Mouse (Mus musculus) liver (tissue): ENCODE results near the gene Necab3.

Experiments used
- DNase-seq: peaks from one replicate; pipeline ENCODE4 v3.0.0-alpha.2; 2020; ENCODE audit warnings: mixed read lengths

Necab3 gene

GRCm38 (mm10) chr2:154558264-154559039 is at the start of gene Necab3:
Gene Necab3 (minus strand): TSS chr2:154558890.
- DNase-seq, result peak; percentile 77

DNA sequence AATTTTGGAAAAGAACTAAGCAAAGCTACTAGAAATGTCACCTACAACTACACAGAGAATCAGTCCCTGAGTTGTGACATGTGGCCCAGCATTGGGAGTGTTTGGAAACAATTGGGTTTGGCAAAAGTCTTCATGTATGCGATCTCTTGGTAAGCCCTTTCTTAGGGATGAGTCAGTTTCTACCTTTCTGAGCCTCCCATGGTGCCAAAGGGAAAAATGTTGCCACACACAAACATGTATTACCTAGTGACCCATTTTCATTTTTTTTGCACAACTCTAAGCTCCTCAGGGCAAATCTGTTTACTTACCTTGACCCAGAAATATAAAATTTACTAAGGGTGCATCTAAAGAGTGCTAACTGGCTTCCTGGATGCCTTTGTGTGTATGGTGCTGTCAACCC is 48.3 kb upstream of the Necab3 start:
- DNase-seq, result no peak

GRCm38 (mm10) chr2:154604156-154604555 is 45.5 kb upstream of the Necab3 start:
- no peak for DNase-seq

- peak; percentile 97 for DNase-seq
Observed at GRCm38 (mm10) chr2:154603638-154604153, 45.0 kb upstream of the Necab3 start, which contains the start of gene Pxmp4. Gene Pxmp4 (minus strand): TSS chr2:154603708.

GRCm38 (mm10) chr2:154603007-154603637 is 44.4 kb upstream of the Necab3 start:
- DNase-seq, result no peak

- DNase-seq, result no peak
Observed at GRCm38 (mm10) chr2:154601324-154601723, 42.6 kb upstream of the Necab3 start.

GRCm38 (mm10) chr2:154600586-154600985 is 41.9 kb upstream of the Necab3 start:
- DNase-seq, result no peak

DNA sequence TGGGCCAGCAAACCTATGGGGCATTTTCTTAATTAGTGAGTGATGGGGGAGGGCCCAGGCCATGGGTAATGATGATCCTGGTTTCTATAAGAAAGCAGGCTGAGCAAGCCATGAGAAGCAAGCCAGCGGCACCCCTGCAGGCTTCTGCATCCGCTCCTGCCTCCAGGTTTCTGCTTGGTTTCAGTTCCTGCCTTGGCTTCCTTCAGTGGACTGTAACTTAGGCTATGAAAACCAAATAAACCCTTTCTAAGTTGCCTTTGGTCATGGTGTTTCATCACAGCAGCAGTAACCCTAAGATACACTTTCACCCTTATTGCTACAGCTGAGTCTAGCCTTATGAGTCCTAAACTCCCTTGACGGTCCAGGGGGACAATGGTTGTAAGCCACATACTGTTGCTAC is 38.7 kb upstream of the Necab3 start:
- no peak for DNase-seq

GRCm38 (mm10) chr2:154595775-154596174 is 37.1 kb upstream of the Necab3 start:
- DNase-seq, result no peak

- DNase-seq, result peak; percentile 57
Observed at GRCm38 (mm10) chr2:154593025-154593424, 34.3 kb upstream of the Necab3 start.

DNA sequence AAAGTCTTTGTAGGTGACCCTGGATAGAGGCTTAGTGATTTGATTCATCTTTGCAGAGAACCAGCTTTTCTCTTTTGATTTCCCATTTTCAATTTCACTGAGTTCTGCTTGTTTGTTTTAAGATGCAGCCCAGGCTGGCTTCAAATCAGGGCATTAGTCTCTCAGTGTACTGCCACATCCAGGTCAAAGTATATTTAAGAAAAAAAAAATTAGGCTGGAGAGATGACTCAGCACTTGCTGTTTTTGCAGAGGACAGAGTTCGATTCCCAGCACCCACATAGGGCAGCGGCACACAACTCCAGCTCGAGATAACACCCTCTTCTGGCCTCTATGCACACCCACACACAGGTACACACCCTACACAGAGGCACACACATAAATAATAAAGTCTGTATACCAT is 32.5 kb upstream of the Necab3 start:
- DNase-seq, result no peak

GRCm38 (mm10) chr2:154589051-154589450 is 30.4 kb upstream of the Necab3 start:
- DNase-seq, result no peak

DNA sequence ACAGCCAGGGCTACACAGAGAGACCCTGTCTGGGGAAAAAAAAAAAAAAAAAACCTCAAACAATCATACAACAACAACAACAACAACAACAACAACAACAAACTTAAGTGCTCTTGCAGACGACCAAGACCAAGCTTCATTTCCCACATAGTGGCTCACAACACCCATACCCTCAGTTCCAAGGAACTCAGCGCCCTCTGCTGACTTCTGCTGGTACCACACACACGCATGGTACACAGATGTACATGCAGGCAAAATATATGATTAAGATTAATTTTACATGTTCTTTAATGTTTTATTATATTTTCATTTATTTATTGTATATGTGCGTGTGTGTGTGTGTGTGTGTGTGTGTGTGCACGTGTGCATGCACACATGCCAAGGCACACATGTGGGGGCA is 27.7 kb upstream of the Necab3 start:
- DNase-seq, result peak; percentile 74

DNA sequence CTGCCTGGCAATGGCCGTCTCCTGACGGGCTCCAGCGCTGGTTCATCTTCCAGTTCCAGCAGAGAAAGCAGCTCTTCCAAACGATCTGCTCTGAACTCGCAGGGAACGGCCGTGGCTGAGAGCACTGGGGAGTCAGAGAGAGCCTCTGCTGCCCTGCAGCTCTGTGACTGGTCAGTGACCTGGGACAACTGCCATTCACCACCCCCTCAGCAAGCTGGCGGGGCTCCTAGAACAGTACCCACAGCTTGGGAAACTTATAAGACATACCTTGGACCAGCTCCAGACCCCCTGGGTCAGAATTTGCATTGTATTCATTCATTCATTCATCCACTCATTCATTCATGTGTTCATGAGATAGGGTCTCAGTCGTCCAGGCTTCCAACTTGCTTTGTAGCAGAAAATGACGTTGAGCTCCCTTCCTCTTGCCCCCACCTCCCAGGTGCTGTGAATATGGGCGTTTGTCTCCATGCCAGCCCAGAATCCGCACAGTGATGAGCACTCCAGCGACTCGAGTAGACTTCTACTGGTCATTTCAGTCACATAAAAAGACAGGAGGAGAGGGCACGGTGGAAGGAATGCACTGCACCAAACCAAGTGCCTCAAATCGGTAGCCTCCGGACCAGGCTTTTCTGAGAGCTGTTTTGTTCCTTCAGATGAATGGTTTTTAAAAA is 26.4 kb upstream of the Necab3 start:
- no peak for DNase-seq

DNA sequence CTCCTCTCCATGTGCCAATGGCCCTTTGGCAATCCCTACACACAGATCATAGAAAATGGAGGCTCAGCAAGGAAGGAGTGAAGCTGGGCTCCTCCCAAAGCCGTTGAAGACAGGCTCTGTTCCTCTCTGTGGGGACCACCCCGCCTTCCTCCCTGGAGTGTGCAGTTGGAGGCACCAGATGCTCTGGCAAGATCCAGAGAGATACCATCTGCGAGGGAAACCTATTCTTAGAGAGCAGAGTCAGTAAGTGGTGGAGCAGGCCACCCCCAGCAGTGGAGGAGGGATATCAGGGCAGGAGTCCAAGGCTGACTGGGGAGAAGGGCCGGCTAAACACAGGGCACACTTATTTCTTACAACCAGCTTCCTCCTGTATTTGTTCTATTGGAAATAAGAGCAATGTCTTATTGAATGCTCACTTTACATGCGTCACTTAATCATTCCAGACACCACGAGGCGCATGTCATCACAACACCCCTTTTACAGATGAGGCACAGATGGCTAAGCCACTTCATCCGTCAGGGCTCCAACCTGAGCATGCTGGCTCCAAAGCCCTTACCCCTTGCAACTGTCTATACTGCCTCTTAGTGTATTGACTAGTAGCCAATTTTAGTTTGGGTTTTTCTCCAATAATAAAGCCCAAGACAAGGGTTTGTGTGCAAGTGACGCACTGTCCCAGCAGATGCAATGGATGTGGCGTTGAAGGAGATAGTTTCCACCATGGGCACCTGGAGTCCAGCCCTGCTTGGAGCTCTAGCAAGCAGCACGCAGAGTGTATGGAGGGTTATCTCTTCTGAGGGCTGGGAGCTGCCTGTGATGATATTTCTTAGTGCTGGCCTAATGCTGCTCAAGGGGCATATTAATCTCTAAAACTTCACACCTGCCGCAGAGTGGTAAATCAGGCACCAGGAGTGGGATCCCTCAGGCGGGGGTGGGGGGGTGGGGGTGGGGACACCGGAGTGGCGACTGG is 25.5 kb upstream of the Necab3 start:
- peak; percentile 44 for DNase-seq

DNA sequence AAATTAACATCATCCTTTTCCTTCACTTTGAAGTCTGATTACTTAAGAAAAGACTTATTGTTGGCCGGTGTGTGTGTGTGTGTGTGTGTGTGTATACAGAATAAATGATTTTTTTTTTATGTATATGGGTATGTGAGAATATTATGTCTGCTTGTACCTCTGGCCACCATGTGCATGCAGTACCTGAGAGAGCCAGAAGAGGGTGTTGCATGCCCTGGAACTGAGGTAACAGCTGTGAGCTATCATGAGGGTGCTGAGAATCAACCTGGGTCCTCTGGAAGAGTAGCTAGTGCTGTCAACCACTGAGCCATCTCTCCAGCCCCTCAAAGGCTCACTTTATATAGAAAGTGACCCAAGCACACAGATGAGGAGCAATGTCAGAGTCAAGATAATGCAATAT is 22.7 kb upstream of the Necab3 start:
- DNase-seq, result no peak

DNA sequence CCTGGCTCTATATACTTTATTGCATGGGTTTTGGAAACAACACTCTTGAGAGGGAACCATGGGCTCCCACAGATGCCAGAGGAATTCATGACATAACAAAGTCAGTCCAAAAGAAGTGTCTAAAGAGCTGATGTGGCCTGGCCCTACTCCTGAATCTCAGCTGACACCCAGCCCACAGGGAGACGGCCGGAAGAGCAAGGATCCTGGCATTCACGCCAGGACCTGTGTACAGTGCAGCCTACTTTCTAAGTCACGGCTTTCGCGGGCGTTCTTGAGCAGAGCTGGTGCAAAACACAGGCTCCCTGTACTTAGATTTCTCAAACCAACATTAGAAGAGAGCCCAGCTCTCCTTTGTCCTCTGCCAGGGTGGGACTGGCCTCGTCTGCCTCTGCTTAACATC is 21.9 kb upstream of the Necab3 start:
- no peak for DNase-seq

DNA sequence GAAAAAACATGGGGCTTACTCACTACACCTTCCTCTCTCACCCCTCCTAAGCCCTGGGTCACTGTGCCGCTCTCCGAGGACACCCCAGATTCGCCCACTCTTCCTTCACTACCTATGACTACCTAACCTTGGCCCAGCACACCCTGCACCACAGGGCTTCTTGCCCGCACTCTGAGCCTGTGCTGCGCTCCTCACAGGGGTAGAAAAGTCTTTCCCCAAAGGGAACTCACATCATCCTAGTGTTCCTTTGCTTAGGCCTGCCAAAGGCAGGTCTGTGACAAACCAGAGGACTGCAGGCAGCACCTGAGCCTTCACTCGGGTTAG is 19.0 kb upstream of the Necab3 start:
- DNase-seq, result no peak

DNA sequence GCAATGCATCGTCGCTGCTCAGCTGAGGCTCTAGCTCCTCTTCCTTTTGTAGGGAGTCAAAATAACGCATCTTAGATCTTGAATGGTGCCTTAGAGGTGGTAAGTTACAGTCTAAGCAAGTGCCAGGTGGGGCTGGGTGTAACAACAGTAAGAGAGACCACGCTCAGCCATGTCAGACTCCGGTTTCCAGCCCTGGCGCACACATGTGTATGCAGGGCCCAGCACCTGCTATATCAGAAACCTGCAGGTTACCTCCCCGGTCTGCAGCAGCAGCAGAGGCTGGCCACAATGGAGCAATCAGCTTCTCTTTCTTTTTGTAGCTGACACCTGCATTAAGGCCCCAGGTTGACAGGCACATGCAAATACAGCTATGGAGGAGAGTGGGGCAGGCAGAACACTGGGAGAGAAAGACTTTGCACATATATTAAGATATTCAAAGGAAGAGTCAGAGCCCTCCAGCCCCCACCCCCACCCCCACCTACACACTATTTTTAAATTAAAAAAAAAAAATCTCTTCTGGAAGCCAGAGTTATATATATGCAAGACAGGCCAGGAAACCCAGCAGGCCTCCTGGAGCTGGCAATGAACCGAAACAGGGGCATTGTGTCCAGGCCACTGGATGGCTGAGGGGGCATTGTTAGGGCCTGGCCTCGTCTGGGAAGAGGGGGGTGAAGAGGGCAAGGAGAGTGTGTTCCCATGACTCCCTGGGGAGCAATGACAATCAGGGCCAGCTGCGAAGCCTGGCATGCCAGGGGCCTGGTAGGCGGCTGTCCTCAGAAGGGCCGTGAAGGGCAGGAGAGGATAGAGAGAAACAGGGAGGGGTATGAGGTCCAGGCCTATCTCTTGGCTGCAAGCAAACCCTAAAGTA is 18.4 kb upstream of the Necab3 start:
- no peak for DNase-seq

DNA sequence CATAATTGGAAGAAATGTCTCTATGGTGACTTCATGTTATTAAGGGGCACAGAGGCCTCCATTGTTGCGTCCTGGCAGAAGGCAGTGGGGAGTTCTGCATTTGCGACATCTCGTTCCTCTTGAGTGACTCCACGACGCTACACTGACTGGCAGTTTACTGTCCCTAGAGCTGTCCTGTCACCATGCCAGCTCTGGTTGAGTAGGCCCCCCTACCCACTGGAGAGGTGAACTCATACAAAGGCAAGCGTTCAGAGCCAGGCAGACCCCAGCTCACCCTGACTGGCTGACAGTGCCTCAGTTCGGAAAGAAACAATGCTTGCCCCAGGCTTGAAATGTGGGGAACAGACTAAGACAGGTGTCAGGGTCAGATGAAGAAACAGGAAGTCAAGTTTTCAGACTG is 15.6 kb upstream of the Necab3 start:
- no peak for DNase-seq

DNA sequence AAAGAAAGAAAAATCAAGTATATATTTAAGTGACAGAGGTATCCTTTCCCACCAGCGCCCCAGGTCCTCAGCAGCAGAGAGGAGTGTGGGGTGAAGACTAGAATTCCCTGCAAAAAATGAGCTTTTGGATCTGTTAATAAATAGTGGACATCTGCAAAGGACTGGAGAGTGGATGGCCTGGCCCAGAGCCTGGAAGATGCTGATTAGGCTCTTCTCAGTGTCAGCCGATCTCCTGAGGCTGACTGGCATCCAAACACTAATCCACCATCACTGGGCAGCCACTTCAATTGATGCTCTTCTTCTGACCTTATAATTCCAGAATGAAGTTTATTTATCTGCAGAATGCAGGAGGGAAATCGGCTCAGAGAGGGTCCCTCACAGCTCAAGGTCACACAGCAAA is 14.3 kb upstream of the Necab3 start:
- DNase-seq, result no peak

DNA sequence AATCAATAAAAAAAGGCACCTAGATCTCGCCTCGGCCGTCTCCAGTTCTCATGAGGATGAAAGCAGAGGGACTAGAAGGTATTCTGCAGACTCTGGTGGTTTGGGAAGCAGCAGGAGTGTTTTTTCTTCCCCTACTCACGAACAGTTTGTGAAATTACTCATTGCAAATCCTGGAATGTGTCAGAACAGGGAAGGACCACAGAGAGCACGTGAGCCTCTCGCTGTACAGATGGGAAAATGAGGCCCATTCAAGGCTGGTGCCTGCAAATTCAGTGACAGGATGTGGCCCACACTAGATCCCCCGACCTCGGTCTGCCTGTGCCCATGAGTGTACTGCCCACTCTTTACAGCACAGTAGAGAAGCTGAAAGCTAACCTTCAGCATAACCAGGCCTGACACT is 13.3 kb upstream of the Necab3 start:
- no peak for DNase-seq
